Mouse (Mus musculus) embryo, embryonic 10 days (tissue): ENCODE data around the gene Sncb.
"Not testable (repeated sequence)": the region's sequence is repeated elsewhere in the genome, so short reads cannot be mapped to it uniquely, and the experiment has no call there.

ENCODE experiments used
- DNase-seq: peaks from one replicate; pipeline ENCODE4 v3.0.0-alpha.2; 2015; ENCODE audit warnings: low spot score

The Sncb gene

GRCm38 (mm10) chr13:54766192-54766768 lies at the start of gene Sncb:
Gene Sncb (minus strand): TSS chr13:54766595.
- DNase-seq = peak; percentile 72

DNA sequence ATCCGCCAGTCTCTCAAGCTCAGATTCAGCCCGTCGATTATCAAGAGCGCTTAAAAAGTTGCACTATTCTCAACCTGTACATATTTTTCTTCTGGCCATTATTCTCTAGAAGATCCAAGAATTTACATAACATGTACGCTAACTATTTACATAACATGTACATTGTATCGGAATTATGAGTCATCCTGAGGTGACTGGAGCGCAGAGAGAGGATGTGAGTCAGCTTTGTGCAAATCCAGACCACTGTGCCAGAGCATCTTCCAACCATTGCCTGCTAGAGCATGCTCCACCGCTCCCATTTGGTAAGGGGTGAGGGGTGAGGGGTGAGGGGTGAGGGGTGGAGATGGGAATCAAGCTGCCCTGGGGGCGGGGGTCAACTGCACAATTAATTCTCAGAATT lies 47.0 kb upstream of the Sncb start:
- no peak for DNase-seq

GRCm38 (mm10) chr13:54811476-54811875 lies 45.1 kb upstream of the Sncb start:
- no peak for DNase-seq

GRCm38 (mm10) chr13:54808067-54808466 lies 41.7 kb upstream of the Sncb start:
- DNase-seq = no peak

DNA sequence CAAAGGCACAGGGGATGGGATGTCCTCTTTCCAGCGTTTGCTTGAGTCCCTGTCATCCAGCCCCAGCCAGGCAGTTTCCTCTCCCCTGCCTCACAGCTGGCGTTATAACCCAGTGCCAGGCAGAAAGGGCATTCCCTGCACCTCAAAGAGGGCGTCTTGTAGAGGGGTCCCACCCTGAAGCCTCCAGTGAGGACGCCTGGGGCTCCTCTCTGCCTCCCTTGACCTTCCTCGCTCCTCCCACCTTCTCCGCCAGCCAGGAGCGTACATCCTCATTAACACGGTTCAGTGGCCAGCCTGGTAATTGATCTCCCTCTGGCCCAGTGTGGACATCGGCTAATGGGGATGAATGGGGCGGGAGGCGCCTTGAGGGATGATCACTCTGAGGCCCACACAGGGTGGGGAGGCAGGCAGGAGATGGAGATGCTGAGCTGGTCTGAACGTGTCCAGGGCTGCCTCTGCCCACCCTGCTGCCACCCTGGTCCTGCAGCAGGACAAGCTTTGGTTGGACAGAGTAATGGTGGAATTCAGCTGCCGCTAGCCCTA lies 40.1 kb upstream of the Sncb start:
- peak; percentile 74 for DNase-seq

DNA sequence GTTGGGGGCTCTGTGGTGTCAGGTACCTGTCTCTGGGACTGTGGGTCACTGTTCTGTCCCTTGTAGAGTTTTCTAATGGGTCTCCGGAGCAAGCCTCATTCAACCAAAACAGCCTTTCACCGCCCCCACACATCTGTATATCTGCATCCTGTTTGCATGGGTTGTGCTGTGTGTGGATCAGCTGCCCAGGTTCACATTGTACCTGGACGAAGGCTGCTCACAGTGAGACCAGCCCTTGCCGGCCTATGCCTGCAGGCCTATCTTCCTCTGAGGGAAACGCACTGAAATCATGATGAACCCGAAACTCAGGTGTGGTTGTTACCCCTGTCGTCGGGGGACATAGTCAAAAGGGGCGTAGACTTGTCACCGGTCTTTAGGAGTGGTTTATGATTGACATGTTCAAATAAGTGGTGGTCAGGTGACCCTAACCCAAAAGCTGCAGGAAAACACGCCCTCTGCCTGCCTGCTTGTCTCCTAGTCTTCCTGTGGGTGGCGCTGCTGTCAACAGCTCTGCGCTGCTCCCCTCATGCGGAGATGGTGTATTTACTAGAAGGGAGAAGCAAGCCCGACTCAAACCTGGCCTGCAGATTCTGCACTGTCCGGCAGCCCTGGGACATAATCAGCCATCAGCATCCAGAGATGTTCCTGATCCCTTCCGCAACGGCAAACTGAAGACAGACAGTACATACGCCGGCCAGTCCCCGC lies 38.9 kb upstream of the Sncb start:
- peak; percentile 76 for DNase-seq

- no peak for DNase-seq
Measured at GRCm38 (mm10) chr13:54803010-54803409, 36.6 kb upstream of the Sncb start.

GRCm38 (mm10) chr13:54800206-54800605 lies 33.8 kb upstream of the Sncb start:
- no peak for DNase-seq

DNA sequence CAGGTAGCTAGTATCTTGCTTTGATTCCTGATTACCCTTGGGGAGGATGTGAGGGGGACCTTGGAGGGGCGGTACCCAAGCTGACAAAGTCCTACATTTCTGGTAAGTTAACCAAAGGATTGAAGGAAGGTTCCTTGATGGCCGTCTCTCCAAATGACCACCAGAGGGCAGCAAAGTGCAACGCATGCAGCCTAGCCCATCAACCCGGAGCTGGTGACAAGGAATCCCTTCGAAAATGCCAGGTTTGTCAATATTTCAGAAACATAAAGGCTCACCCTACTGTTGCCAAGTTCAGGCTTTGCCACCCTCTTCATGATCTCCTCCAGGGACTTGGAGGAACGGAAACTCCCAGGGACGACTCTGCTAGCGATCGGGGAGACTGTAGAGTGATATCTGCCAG lies 33.3 kb upstream of the Sncb start:
- DNase-seq = peak; percentile 92

- DNase-seq = no peak
Measured at GRCm38 (mm10) chr13:54798740-54799139, 32.3 kb upstream of the Sncb start.

- DNase-seq = no peak
Measured at GRCm38 (mm10) chr13:54797861-54798643, 31.7 kb upstream of the Sncb start.

DNA sequence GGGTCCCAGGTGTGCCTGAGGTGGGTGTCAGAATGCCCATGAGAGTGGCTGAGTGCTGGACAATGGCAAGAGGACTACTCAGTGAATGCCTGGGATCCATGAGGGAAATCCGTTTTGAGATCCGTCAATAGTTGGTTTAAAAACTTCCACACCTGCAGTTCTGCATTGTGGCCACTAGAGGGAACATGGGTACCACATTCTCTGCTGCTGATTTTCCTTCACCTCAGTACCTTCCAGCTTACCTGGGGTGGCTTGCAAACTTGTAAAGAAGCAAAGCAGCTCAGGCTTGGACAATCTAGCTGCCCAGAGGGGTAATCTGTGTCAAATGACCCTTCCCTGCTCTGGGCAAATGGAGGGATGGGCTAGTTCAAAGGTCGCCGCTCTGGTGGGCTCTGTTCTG lies 31.0 kb upstream of the Sncb start:
- peak; percentile 72 for DNase-seq

DNA sequence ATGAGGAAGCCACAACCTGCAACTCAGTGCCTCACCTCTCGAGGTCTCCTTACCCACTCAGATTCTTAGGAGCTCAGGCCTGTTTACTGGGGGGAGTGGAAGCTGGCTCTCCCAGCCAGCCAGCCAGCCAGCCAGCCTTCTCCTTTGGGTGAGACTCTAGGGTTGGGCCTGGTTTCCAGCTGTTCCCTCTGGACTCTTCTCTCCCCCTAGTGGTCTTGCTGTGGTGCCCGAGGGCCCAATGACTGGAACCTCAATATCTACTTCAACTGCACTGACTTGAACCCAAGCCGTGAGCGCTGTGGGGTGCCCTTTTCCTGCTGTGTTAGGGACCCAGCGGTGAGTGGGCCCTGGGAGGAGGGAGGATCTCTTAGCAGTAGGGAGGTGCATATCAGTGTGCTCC lies 28.4 kb upstream of the Sncb start:
- DNase-seq = no peak

GRCm38 (mm10) chr13:54794002-54794577 lies 27.7 kb upstream of the Sncb start:
- DNase-seq = no peak

GRCm38 (mm10) chr13:54792259-54793230 lies 26.1 kb upstream of the Sncb start:
- DNase-seq = peak; percentile 51

DNA sequence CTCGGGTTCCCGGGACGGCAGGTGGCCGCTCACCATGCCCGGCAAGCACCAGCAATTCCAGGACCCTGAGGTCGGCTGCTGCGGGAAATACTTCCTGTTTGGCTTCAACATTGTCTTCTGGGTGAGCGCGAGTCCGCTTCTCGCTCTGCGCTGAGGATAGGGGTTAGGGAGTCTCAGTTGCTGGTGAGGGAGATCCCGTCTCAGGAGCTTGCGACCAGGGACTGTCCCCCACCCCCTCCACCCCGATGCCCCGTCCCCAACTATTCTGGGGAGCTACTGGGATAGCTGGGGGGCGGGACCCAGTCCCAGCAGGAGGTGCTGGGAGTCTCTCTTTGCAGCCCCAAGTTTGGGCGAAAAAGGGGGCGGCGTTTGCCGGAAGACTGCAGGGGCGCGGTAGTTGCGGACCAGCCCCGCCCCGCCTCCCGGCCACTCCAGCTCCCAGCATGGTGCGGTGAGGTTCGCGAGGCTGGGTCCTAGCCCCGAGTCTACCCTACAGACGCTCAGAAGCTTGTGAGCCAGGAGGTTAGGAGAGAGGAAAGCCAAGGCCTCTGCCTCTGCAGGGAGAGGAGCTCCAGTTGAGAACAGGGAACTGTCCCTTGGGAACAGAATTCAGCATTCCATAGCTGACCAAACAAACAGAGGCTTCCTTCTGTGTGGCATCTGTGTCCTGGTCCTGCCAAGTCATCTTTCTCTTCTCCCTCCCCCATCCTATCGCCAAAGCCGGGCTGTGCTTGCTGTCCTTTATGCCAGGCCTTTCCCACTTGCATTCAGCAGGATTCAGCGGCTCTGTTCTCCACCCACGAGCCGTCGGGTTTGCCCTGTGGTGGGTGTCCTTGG lies 23.4 kb upstream of the Sncb start:
- peak; percentile 48 for DNase-seq

GRCm38 (mm10) chr13:54788740-54789560 lies 22.6 kb upstream of the Sncb start, which contains the start of gene Tspan17:
Gene Tspan17 (plus strand): TSS chr13:54789377.
- peak; percentile 98 for DNase-seq

- not testable (repeated sequence) for DNase-seq
Measured at GRCm38 (mm10) chr13:54787591-54787990, 21.2 kb upstream of the Sncb start.

- no peak for DNase-seq
Measured at GRCm38 (mm10) chr13:54783698-54784097, 17.3 kb upstream of the Sncb start, which contains the start of gene Eif4e1b. Gene Eif4e1b (plus strand): TSS chr13:54783998.
